Mouse (Mus musculus): Measurements from ENCODE around the gene Nckap5. TPM values are rescaled to one million over a fixed set of nuclear protein-coding genes. Genes with fewer than 3 reads are reported as not detected.

The Nckap5 gene
- total and polyA plus RNA-seq, 3 experiments = not detected

DNA sequence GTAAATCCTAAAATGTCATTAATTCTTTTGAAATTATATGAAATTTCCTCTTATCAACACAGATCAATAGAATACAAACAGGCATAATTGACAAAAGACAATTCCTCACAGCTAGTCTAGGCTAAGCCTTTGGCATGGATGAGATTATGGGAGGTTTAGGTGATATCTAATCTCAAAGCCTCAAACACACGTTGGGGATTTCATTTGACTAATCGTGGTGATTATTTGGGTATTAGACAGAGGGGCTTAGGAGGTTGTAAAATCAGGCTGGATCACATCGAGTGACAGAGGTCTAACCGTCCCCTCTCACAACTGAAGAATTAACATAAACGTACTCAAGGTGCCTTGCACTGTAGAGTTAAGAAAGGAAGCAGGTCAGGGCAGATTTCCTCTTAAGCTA lies 674.8 kb downstream of the Nckap5 start:
- Histone ChIP-seq H3K36me3 (ENCODE audit: control insufficient read depth in 1 of 2, insufficient read depth in 2 of 2, low read length in 2 of 2) (no peaks in the 10 kb centered on the region), H3K9me3 (replicated peaks; ENCODE audit: insufficient read depth, low read length) (no peaks in the 10 kb centered on the region), H3K27ac (ENCODE audit: control insufficient read depth, low read depth, low read length) (no peak overlapping the region), H3K4me3 (ENCODE audit: control insufficient read depth in 1 of 2, insufficient read depth in 1 of 2, low read depth in 2 of 2, low read length in 2 of 2) (no peak overlapping the region), H3K4me1 (ENCODE audit: control insufficient read depth in 1 of 2, insufficient read depth in 2 of 2, low read length in 2 of 2) (no peaks in the 10 kb centered on the region), H3K79me2 (ENCODE audit: control insufficient read depth, insufficient read depth, low read length, poor library complexity) (no peaks in the 10 kb centered on the region), H3K9ac (ENCODE audit: control insufficient read depth, low read depth, low read length, poor library complexity, severe bottlenecking) (no peak overlapping the region), H3K27me3 (ENCODE audit: control insufficient read depth in 1 of 2, insufficient read depth in 2 of 2, low read length in 2 of 2) (no peaks in the 10 kb centered on the region)
- no peak for TF ChIP-seq NELFE (IDR thresholded peaks at IDR 0.05; ENCODE audit: low read depth, low read length)
- TF ChIP-seq CTCF (IDR thresholded peaks at IDR 0.05 in 2 of 3, conservative IDR thresholded peaks at IDR 0.05 in 1 of 3; ENCODE audit: control insufficient read depth in 1 of 3, insufficient read depth in 1 of 3, low read depth in 2 of 3, low read length in 3 of 3, poor library complexity in 1 of 3, severe bottlenecking in 1 of 3) = no peak
- no peak for TF ChIP-seq RCOR1 (IDR thresholded peaks at IDR 0.05; ENCODE audit: low read depth, low read length)
- no peak for TF ChIP-seq ZC3H11A (IDR thresholded peaks at IDR 0.05; ENCODE audit: low read depth, low read length)
- TF ChIP-seq TAL1 (IDR thresholded peaks at IDR 0.05; ENCODE audit: low read length) = no peak
- TF ChIP-seq ZNF384 (IDR thresholded peaks at IDR 0.05; ENCODE audit: low read depth, low read length) = no peak
- no peak for TF ChIP-seq MAZ (IDR thresholded peaks at IDR 0.05; ENCODE audit: low read depth, low read length)
- TF ChIP-seq CHD2 (IDR thresholded peaks at IDR 0.05; ENCODE audit: low read length) = no peak
- TF ChIP-seq KAT2A (conservative IDR thresholded peaks at IDR 0.05; ENCODE audit: low read depth, low read length) = no peak
- TF ChIP-seq TBP (IDR thresholded peaks at IDR 0.05; ENCODE audit: low read depth, low read length) = no peak
- TF ChIP-seq GATA1 (IDR thresholded peaks at IDR 0.05; ENCODE audit: low read depth, low read length) = no peak
- TF ChIP-seq POLR2AphosphoS5 (IDR thresholded peaks at IDR 0.05; ENCODE audit: borderline replicate concordance, low read depth, low read length) = no peak
- no peak for DNase-seq (ENCODE audit: low read depth, low spot score)

DNA sequence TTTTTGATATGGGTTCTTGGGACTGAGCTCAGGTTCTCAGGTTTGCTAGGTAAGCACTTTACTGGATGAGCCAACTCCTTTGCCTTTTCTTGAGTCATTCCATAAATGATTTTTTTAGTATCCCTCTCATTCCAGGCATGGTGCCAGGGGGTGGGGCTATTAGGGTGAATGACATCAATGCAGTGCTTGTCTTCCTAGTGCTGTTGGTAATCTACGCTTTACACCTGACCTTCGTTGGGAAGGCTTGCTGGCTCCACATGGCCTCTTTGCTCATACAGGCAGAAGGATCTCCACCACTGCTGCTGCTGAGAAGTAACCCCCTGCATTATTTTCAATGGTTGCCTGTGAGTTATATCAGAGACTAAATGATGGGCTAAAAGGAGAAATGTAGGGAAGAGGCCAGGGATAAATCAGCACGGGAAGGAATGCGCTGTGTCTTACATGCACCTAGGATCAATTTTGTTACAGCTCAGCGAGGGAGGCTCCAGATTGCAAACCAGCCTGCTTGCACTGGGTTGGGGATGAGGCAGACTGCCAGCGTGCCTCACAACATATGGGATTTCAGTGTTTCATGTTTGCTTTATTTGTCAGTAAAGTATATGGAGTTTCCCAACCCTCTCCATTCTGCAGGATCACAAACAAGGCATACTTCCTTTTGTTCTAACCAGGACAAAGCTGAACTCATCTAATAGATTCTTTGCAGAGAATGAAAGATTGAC lies 676.9 kb downstream of the Nckap5 start:
- Histone ChIP-seq H3K4me3 (ENCODE audit: control insufficient read depth in 1 of 2, insufficient read depth in 1 of 2, low read depth in 2 of 2, low read length in 2 of 2) (no peak overlapping the region), H3K9me3 (replicated peaks; ENCODE audit: insufficient read depth, low read length) (no peaks in the 10 kb centered on the region)

GRCm38 (mm10) chr1:126152217-126152616 lies 678.4 kb downstream of the Nckap5 start:
- H3K9ac ChIP-seq (ENCODE audit: control insufficient read depth, low read depth, low read length, poor library complexity, severe bottlenecking) = no peak overlapping the region

More for the DNA sequence above, 676.9 kb downstream of the Nckap5 start:
- no peak overlapping the region for H3K9ac ChIP-seq (ENCODE audit: control insufficient read depth, low read depth, low read length, poor library complexity, severe bottlenecking)
- no peaks in the 10 kb centered on the region for H3K27me3 ChIP-seq (ENCODE audit: control insufficient read depth in 1 of 2, insufficient read depth in 2 of 2, low read length in 2 of 2)
- no peaks in the 10 kb centered on the region for H3K79me2 ChIP-seq (ENCODE audit: control insufficient read depth, insufficient read depth, low read length, poor library complexity)
- no peaks in the 10 kb centered on the region for H3K4me1 ChIP-seq (ENCODE audit: control insufficient read depth in 1 of 2, insufficient read depth in 2 of 2, low read length in 2 of 2)
- DNase-seq (ENCODE audit: low read depth, low spot score) = no peak
- no peak overlapping the region for H3K27ac ChIP-seq (ENCODE audit: control insufficient read depth, low read depth, low read length)
- no peak for TF ChIP-seq ZKSCAN1 (IDR thresholded peaks at IDR 0.05; ENCODE audit: low read depth, low read length)
- no peak for TF ChIP-seq CHD2 (IDR thresholded peaks at IDR 0.05; ENCODE audit: low read length)
- no peak for TF ChIP-seq UBTF (IDR thresholded peaks at IDR 0.05; ENCODE audit: borderline replicate concordance, insufficient read depth, low read depth, low read length)
- TF ChIP-seq TAL1 (IDR thresholded peaks at IDR 0.05; ENCODE audit: low read length) = no peak
- TF ChIP-seq SMC3 (IDR thresholded peaks at IDR 0.05; ENCODE audit: low read depth, low read length) = no peak
- no peak for TF ChIP-seq ZMIZ1 (IDR thresholded peaks at IDR 0.05; ENCODE audit: low read depth, low read length)
- TF ChIP-seq MXI1 (IDR thresholded peaks at IDR 0.05; ENCODE audit: low read depth, low read length) = no peak
- no peak for TF ChIP-seq EP300 (IDR thresholded peaks at IDR 0.05; ENCODE audit: low read depth in 1 of 2, low read length in 2 of 2)
- H3K36me3 ChIP-seq (ENCODE audit: control insufficient read depth in 1 of 2, insufficient read depth in 2 of 2, low read length in 2 of 2) = no peaks in the 10 kb centered on the region

More at GRCm38 (mm10) chr1:126152217-126152616, 678.4 kb downstream of the Nckap5 start:
- Histone ChIP-seq H3K27me3 (ENCODE audit: control insufficient read depth in 1 of 2, insufficient read depth in 2 of 2, low read length in 2 of 2) (no peaks in the 10 kb centered on the region), H3K36me3 (ENCODE audit: control insufficient read depth in 1 of 2, insufficient read depth in 2 of 2, low read length in 2 of 2) (no peaks in the 10 kb centered on the region), H3K4me3 (ENCODE audit: control insufficient read depth in 1 of 2, insufficient read depth in 1 of 2, low read depth in 2 of 2, low read length in 2 of 2) (no peak overlapping the region), H3K79me2 (ENCODE audit: control insufficient read depth, insufficient read depth, low read length, poor library complexity) (no peaks in the 10 kb centered on the region), H3K27ac (ENCODE audit: control insufficient read depth, low read depth, low read length) (no peak overlapping the region), H3K4me1 (ENCODE audit: control insufficient read depth in 1 of 2, insufficient read depth in 2 of 2, low read length in 2 of 2) (no peaks in the 10 kb centered on the region), H3K9me3 (replicated peaks; ENCODE audit: insufficient read depth, low read length) (no peaks in the 10 kb centered on the region)
- no peak for DNase-seq (ENCODE audit: low read depth, low spot score)
- TF ChIP-seq E2F4 (IDR thresholded peaks at IDR 0.05; ENCODE audit: borderline replicate concordance, low read depth, low read length) = no peak
- no peak for TF ChIP-seq ZNF384 (IDR thresholded peaks at IDR 0.05; ENCODE audit: low read depth, low read length)
- no peak for TF ChIP-seq CTCF (IDR thresholded peaks at IDR 0.05 in 2 of 3, conservative IDR thresholded peaks at IDR 0.05 in 1 of 3; ENCODE audit: control insufficient read depth in 1 of 3, insufficient read depth in 1 of 3, low read depth in 2 of 3, low read length in 3 of 3, poor library complexity in 1 of 3, severe bottlenecking in 1 of 3)
- TF ChIP-seq HCFC1 (IDR thresholded peaks at IDR 0.05; ENCODE audit: low read depth, low read length) = no peak
- TF ChIP-seq MXI1 (IDR thresholded peaks at IDR 0.05; ENCODE audit: low read depth, low read length) = no peak
- TF ChIP-seq POLR2A (IDR thresholded peaks at IDR 0.05; ENCODE audit: control insufficient read depth in 1 of 2, insufficient read depth in 1 of 2, low read depth in 1 of 2, low read length in 2 of 2, poor library complexity in 1 of 2) = no peak
- TF ChIP-seq TBP (IDR thresholded peaks at IDR 0.05; ENCODE audit: low read depth, low read length) = no peak

Data from MEL (cell line).